Mouse (Mus musculus) heart, postnatal 0 days (tissue): Measurements from ENCODE around the gene Zfp831.

Experiments used
- CTCF ChIP-seq: IDR thresholded peaks from 2 replicates; pipeline ENCODE4 v1.5.1; 2016; ENCODE audit warnings: antibody characterized with exemption, control low read depth, low read depth
- EP300 ChIP-seq: IDR thresholded peaks from 2 replicates; pipeline ENCODE4 v1.6.1; 2016; ENCODE audit warnings: antibody characterized with exemption, low read depth

GRCm38 (mm10) chr2:174598451-174598850, 44.9 kb upstream of the Zfp831 start:
- TF ChIP-seq EP300 = no peak
- no peak for TF ChIP-seq CTCF
